Mouse (Mus musculus): ENCODE measurements around the gene Cluh. TPM values are rescaled to one million over a fixed set of nuclear protein-coding genes. Genes with fewer than 3 reads are reported as not detected.

Gene Cluh
- polyA plus RNA-seq, 1 experiment from 2014 or later: 10.8 TPM

- H3K4me3 ChIP-seq (ENCODE audit: low read depth, low read length): no peak overlapping the region
- no peaks in the 10 kb centered on the region for H3K9me3 ChIP-seq (ENCODE audit: control insufficient read depth, low read length)
- no peak overlapping the region for H3K9ac ChIP-seq (ENCODE audit: low read length)
- WGBS: 95% methylated on average over 14 of the region's 14 CpGs
- H3K27ac ChIP-seq (ENCODE audit: low read depth, low read length): no peak overlapping the region
- no peaks in the 10 kb centered on the region for H3K4me1 ChIP-seq (ENCODE audit: control insufficient read depth, insufficient read depth, low read length)
- peaks cover 10% of the 10 kb centered on the region for H3K36me3 ChIP-seq (ENCODE audit: control insufficient read depth, insufficient read depth, low read length)
- no peaks in the 10 kb centered on the region for H3K27me3 ChIP-seq (ENCODE audit: control insufficient read depth, insufficient read depth, low read length)
- ATAC-seq (ENCODE audit: low FRiP score): no peak
- peak; percentile 60 for DNase-seq (ENCODE audit: low spot score, missing footprints)
- no peak overlapping the region for H3K4me2 ChIP-seq
Measured at GRCm38 (mm10) chr11:74666776-74667581, 17.7 kb downstream of the Cluh start.

- peaks cover 10% of the 10 kb centered on the region for H3K36me3 ChIP-seq (ENCODE audit: control insufficient read depth, insufficient read depth, low read length)
- H3K4me3 ChIP-seq (ENCODE audit: low read depth, low read length): no peak overlapping the region
- no peak overlapping the region for H3K27ac ChIP-seq (ENCODE audit: low read depth, low read length)
- H3K4me1 ChIP-seq (ENCODE audit: control insufficient read depth, insufficient read depth, low read length): no peaks in the 10 kb centered on the region
- 93% methylated on average over 13 of the region's 13 CpGs for WGBS
- no peak overlapping the region for H3K9ac ChIP-seq (ENCODE audit: low read length)
- DNase-seq (ENCODE audit: low spot score, missing footprints): no peak
- no peak overlapping the region for H3K4me2 ChIP-seq
- no peaks in the 10 kb centered on the region for H3K27me3 ChIP-seq (ENCODE audit: control insufficient read depth, insufficient read depth, low read length)
- no peak for ATAC-seq (ENCODE audit: low FRiP score)
- H3K9me3 ChIP-seq (ENCODE audit: control insufficient read depth, low read length): no peaks in the 10 kb centered on the region
Measured at GRCm38 (mm10) chr11:74667582-74668010, 18.3 kb downstream of the Cluh start.

GRCm38 (mm10) chr11:74668466-74668865, 19.2 kb downstream of the Cluh start:
- H3K4me1 ChIP-seq (ENCODE audit: control insufficient read depth, insufficient read depth, low read length): no peaks in the 10 kb centered on the region
- peaks cover 14% of the 10 kb centered on the region for H3K36me3 ChIP-seq (ENCODE audit: control insufficient read depth, insufficient read depth, low read length)
- no peaks in the 10 kb centered on the region for H3K9me3 ChIP-seq (ENCODE audit: control insufficient read depth, low read length)
- no peak for DNase-seq (ENCODE audit: low spot score, missing footprints)
- H3K4me3 ChIP-seq (ENCODE audit: low read depth, low read length): no peak overlapping the region
- H3K4me2 ChIP-seq: no peak overlapping the region
- ATAC-seq (ENCODE audit: low FRiP score): no peak
- H3K27me3 ChIP-seq (ENCODE audit: control insufficient read depth, insufficient read depth, low read length): no peaks in the 10 kb centered on the region
- no peak overlapping the region for H3K27ac ChIP-seq (ENCODE audit: low read depth, low read length)
- no peak overlapping the region for H3K9ac ChIP-seq (ENCODE audit: low read length)
- 93% methylated on average over 5 of the region's 5 CpGs for WGBS

- H3K9me3 ChIP-seq (ENCODE audit: control insufficient read depth, low read length): no peaks in the 10 kb centered on the region
- no peak overlapping the region for H3K9ac ChIP-seq (ENCODE audit: low read length)
- no peak overlapping the region for H3K4me2 ChIP-seq
- no peak for ATAC-seq (ENCODE audit: low FRiP score)
- H3K27ac ChIP-seq (ENCODE audit: low read depth, low read length): no peak overlapping the region
- no peak for DNase-seq (ENCODE audit: low spot score, missing footprints)
- WGBS: 91% methylated on average over 2 of the region's 2 CpGs
- peaks cover 14% of the 10 kb centered on the region for H3K36me3 ChIP-seq (ENCODE audit: control insufficient read depth, insufficient read depth, low read length)
- H3K27me3 ChIP-seq (ENCODE audit: control insufficient read depth, insufficient read depth, low read length): no peaks in the 10 kb centered on the region
- H3K4me3 ChIP-seq (ENCODE audit: low read depth, low read length): no peak overlapping the region
- H3K4me1 ChIP-seq (ENCODE audit: control insufficient read depth, insufficient read depth, low read length): no peaks in the 10 kb centered on the region
Measured at GRCm38 (mm10) chr11:74668971-74669370, 19.7 kb downstream of the Cluh start.

- Histone ChIP-seq H3K9ac (ENCODE audit: low read length) (no peak overlapping the region), H3K36me3 (ENCODE audit: control insufficient read depth, insufficient read depth, low read length) (peaks cover 14% of the 10 kb centered on the region), H3K4me2 (no peak overlapping the region), H3K9me3 (ENCODE audit: control insufficient read depth, low read length) (no peaks in the 10 kb centered on the region), H3K4me1 (ENCODE audit: control insufficient read depth, insufficient read depth, low read length) (no peaks in the 10 kb centered on the region), H3K27me3 (ENCODE audit: control insufficient read depth, insufficient read depth, low read length) (no peaks in the 10 kb centered on the region), H3K4me3 (ENCODE audit: low read depth, low read length) (no peak overlapping the region), H3K27ac (ENCODE audit: low read depth, low read length) (no peak overlapping the region)
- ATAC-seq (ENCODE audit: low FRiP score): no peak
- peak; percentile 79 for DNase-seq (ENCODE audit: low spot score, missing footprints)
Measured at GRCm38 (mm10) chr11:74670151-74670550, 20.9 kb downstream of the Cluh start.

- H3K4me3 ChIP-seq (ENCODE audit: low read depth, low read length): no peak overlapping the region
- no peak for ATAC-seq (ENCODE audit: low FRiP score)
- 89% methylated on average over 1 of the region's 1 CpGs for WGBS
- no peaks in the 10 kb centered on the region for H3K9me3 ChIP-seq (ENCODE audit: control insufficient read depth, low read length)
- no peak overlapping the region for H3K4me2 ChIP-seq
- H3K9ac ChIP-seq (ENCODE audit: low read length): no peak overlapping the region
- H3K36me3 ChIP-seq (ENCODE audit: control insufficient read depth, insufficient read depth, low read length): peaks cover 8% of the 10 kb centered on the region
- H3K27me3 ChIP-seq (ENCODE audit: control insufficient read depth, insufficient read depth, low read length): no peaks in the 10 kb centered on the region
- DNase-seq (ENCODE audit: low spot score, missing footprints): no peak
- no peaks in the 10 kb centered on the region for H3K4me1 ChIP-seq (ENCODE audit: control insufficient read depth, insufficient read depth, low read length)
- no peak overlapping the region for H3K27ac ChIP-seq (ENCODE audit: low read depth, low read length)
Measured at GRCm38 (mm10) chr11:74671013-74671412, 21.7 kb downstream of the Cluh start.

GRCm38 (mm10) chr11:74671839-74672238, 22.5 kb downstream of the Cluh start:
- ATAC-seq (ENCODE audit: low FRiP score) (no peak), DNase-seq (ENCODE audit: low spot score, missing footprints) (peak; percentile 83)
- Histone ChIP-seq H3K36me3 (ENCODE audit: control insufficient read depth, insufficient read depth, low read length) (peaks cover 10% of the 10 kb centered on the region), H3K4me3 (ENCODE audit: low read depth, low read length) (no peak overlapping the region), H3K9me3 (ENCODE audit: control insufficient read depth, low read length) (no peaks in the 10 kb centered on the region), H3K27me3 (ENCODE audit: control insufficient read depth, insufficient read depth, low read length) (no peaks in the 10 kb centered on the region), H3K9ac (ENCODE audit: low read length) (no peak overlapping the region), H3K4me1 (ENCODE audit: control insufficient read depth, insufficient read depth, low read length) (no peaks in the 10 kb centered on the region), H3K27ac (ENCODE audit: low read depth, low read length) (no peak overlapping the region), H3K4me2 (no peak overlapping the region)
- WGBS: 95% methylated on average over 5 of the region's 5 CpGs

- WGBS: 85% methylated on average over 6 of the region's 6 CpGs
- Histone ChIP-seq H3K4me2 (no peak overlapping the region), H3K27ac (ENCODE audit: low read depth, low read length) (no peak overlapping the region), H3K4me1 (ENCODE audit: control insufficient read depth, insufficient read depth, low read length) (no peaks in the 10 kb centered on the region), H3K27me3 (ENCODE audit: control insufficient read depth, insufficient read depth, low read length) (no peaks in the 10 kb centered on the region), H3K36me3 (ENCODE audit: control insufficient read depth, insufficient read depth, low read length) (peaks cover 8% of the 10 kb centered on the region), H3K9me3 (ENCODE audit: control insufficient read depth, low read length) (no peaks in the 10 kb centered on the region), H3K4me3 (ENCODE audit: low read depth, low read length) (no peak overlapping the region), H3K9ac (ENCODE audit: low read length) (no peak overlapping the region)
- DNase-seq (ENCODE audit: low spot score, missing footprints) (peak; percentile 81), ATAC-seq (ENCODE audit: low FRiP score) (no peak)
Measured at GRCm38 (mm10) chr11:74672901-74673513, 23.7 kb downstream of the Cluh start.

GRCm38 (mm10) chr11:74673561-74673960, 24.3 kb downstream of the Cluh start:
- Histone ChIP-seq H3K36me3 (ENCODE audit: control insufficient read depth, insufficient read depth, low read length) (peaks cover 8% of the 10 kb centered on the region), H3K9me3 (ENCODE audit: control insufficient read depth, low read length) (no peaks in the 10 kb centered on the region), H3K9ac (ENCODE audit: low read length) (no peak overlapping the region), H3K27me3 (ENCODE audit: control insufficient read depth, insufficient read depth, low read length) (no peaks in the 10 kb centered on the region), H3K4me2 (no peak overlapping the region), H3K27ac (ENCODE audit: low read depth, low read length) (no peak overlapping the region), H3K4me1 (ENCODE audit: control insufficient read depth, insufficient read depth, low read length) (no peaks in the 10 kb centered on the region), H3K4me3 (ENCODE audit: low read depth, low read length) (no peak overlapping the region)
- ATAC-seq (ENCODE audit: low FRiP score) (no peak), DNase-seq (ENCODE audit: low spot score, missing footprints) (peak; percentile 81)
- 91% methylated on average over 1 of the region's 1 CpGs for WGBS

All from midbrain, embryonic 11.5 days (tissue).